Mouse (Mus musculus) G1E (cell line): ENCODE data around the gene Trim62.

Experiments
- GATA1 ChIP-seq: IDR thresholded peaks from 2 replicates; pipeline ENCODE4 v1.6.1; 2012; ENCODE audit warnings: borderline replicate concordance, low read length, inconsistent platforms, mixed read lengths
- POLR2AphosphoS5 ChIP-seq: IDR thresholded peaks from 2 replicates; pipeline ENCODE4 v1.6.1; 2012; ENCODE audit warnings: low read depth, low read length, inconsistent platforms; ENCODE audit not compliant: insufficient replicate concordance

DNA sequence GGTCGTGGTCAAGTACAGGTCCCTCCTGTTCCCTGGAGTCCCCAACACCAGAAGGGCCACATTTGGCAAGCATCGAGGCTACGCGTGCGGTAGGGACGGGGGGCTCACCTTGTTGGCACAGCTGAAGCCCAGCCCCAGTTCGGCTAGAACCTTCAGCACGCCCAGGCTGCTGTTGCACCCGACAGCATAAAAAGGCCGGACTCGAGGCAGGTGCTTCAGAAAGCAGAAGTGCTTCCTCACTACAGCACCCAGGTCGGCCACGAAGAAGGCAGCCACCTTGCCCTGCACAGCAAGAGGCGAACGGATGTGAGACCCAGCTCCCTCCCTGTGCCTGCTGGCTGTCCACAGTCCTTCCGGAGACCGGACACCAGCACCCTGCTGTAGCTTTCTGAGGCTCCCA, 76.3 kb downstream of the Trim62 start:
- no peak for TF ChIP-seq GATA1
- no peak for TF ChIP-seq POLR2AphosphoS5
